Mouse (Mus musculus): ENCODE data around the gene Cd300lg. TPM values are rescaled to one million over a fixed set of nuclear protein-coding genes. Genes with fewer than 3 reads are reported as not detected.

Gene Cd300lg
- total and polyA plus RNA-seq, 2 experiments from 2014 or later = 0.05 to 0.40 TPM

GRCm38 (mm10) chr11:102087931-102088898, 46.9 kb downstream of the Cd300lg start, which contains the start of gene Mpp2:
Gene Mpp2 (minus strand): TSS chr11:102088515.
- H3K9me3 ChIP-seq (ENCODE audit: low read length) = no peaks in the 10 kb centered on the region
- TF ChIP-seq CTCF (IDR thresholded peaks at IDR 0.05; ENCODE audit: low read depth) = no peak
- H3K4me2 ChIP-seq (ENCODE audit: low read depth, low read length) = peak within 1 kb of the TSS; percentile 90
- ATAC-seq (peak; percentile 57), DNase-seq (ENCODE audit: low spot score) (peak; percentile 87)
- peak within 1 kb of the TSS; percentile 72 for H3K4me3 ChIP-seq (ENCODE audit: low read length)
- H3K36me3 ChIP-seq (ENCODE audit: insufficient read depth, low read length) = no peaks in the 10 kb centered on the region
- peak within 1 kb of the TSS; percentile 95 for H3K27ac ChIP-seq
- WGBS = 0% methylated on average over 49 of the region's 49 CpGs
- H3K27me3 ChIP-seq (ENCODE audit: insufficient read depth, low read length) = no peaks in the 10 kb centered on the region
- no peaks in the 10 kb centered on the region for H3K4me1 ChIP-seq (ENCODE audit: insufficient read depth, low read length)
- peak within 1 kb of the TSS; percentile 76 for H3K9ac ChIP-seq (replicated peaks; ENCODE audit: low read length)

DNA sequence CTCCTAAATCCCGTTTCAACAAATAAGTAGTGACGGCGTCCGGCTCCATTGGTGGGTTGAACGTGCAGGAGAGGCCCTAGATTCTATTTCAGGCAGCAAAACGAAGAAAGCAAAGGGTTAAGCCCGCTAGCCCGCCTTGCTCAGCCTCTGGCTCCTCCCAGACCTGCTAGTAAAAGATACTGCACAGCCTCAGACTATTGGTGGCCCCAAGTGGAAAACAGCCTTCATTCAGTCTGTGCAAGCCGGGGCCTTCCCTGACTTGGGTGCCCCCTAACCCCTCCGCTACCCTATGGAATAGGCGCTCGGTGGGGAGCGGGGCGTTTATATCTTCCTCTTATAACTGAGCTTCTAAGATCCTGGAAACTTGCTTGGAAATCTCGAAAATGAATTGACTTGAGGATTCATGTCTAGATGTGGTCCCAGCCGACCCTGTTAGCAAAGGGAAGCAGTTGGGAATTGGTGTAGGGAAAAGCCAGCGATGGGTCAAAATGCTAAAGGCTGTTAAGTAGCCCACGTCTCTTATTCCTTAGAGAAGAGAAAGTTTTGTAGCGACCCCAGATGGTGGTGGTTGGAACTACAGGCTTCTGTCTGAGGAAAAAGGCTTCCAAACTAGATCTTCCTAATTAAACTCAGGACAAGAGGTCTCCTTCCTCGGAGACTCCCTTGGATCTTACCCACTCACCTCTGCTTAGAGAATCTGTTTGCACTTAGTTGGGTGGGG, 47.9 kb downstream of the Cd300lg start:
- Histone ChIP-seq H3K9me3 (ENCODE audit: low read length) (no peaks in the 10 kb centered on the region), H3K36me3 (ENCODE audit: insufficient read depth, low read length) (no peaks in the 10 kb centered on the region), H3K4me3 (ENCODE audit: low read length) (peak overlapping the region; percentile 72), H3K27me3 (ENCODE audit: insufficient read depth, low read length) (no peaks in the 10 kb centered on the region), H3K27ac (peak overlapping the region; percentile 95), H3K9ac (replicated peaks; ENCODE audit: low read length) (peak overlapping the region; percentile 76), H3K4me1 (ENCODE audit: insufficient read depth, low read length) (no peaks in the 10 kb centered on the region), H3K4me2 (ENCODE audit: low read depth, low read length) (peak overlapping the region; percentile 90)
- ATAC-seq (peak; percentile 19; the same call in 1 of the 2 replicates), DNase-seq (ENCODE audit: low spot score) (peak; percentile 85)
- TF ChIP-seq CTCF (IDR thresholded peaks at IDR 0.05; ENCODE audit: low read depth) = peak; percentile 70
- WGBS = under 1% methylated on average over 20 of the region's 20 CpGs

DNA sequence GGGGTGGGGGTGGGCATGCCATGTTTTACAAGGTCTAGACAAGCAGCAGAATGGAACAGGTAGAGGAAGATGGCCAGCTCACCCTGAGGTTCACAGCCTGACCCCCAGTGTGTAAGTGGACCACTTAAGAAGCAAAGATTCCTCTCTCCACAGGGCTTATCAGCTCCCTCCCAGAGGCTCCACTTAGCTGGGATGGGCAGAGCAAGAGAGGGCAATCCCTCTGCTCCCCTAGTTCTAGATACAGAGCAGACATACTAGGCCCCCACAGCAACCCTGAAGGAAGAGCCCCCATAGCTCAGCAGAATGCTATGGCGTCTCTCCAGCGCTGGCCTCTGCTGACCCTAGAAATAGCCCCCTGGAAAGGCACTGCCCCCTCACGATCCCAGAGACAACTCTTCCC, 54.4 kb downstream of the Cd300lg start:
- H3K27ac ChIP-seq = no peak overlapping the region
- no peaks in the 10 kb centered on the region for H3K36me3 ChIP-seq (ENCODE audit: insufficient read depth, low read length)
- H3K4me3 ChIP-seq (ENCODE audit: low read length) = no peak overlapping the region
- WGBS = 88% methylated on average over 3 of the region's 3 CpGs
- TF ChIP-seq CTCF (IDR thresholded peaks at IDR 0.05; ENCODE audit: low read depth) = no peak
- no peak for DNase-seq (ENCODE audit: low spot score)
- ATAC-seq = no peak
- no peak overlapping the region for H3K4me2 ChIP-seq (ENCODE audit: low read depth, low read length)
- H3K9ac ChIP-seq (replicated peaks; ENCODE audit: low read length) = no peak overlapping the region
- H3K27me3 ChIP-seq (ENCODE audit: insufficient read depth, low read length) = no peaks in the 10 kb centered on the region
- 0 out of 2 replicates have a peak, but pooled peaks cover 5% of the 10 kb centered on the region for H3K4me1 ChIP-seq (ENCODE audit: insufficient read depth, low read length)
- H3K9me3 ChIP-seq (ENCODE audit: low read length) = no peaks in the 10 kb centered on the region

GRCm38 (mm10) chr11:102096446-102096845, 55.1 kb downstream of the Cd300lg start:
- DNase-seq (ENCODE audit: low spot score) (no peak), ATAC-seq (0 out of 2 replicates have a peak, but pooled peaks have one; percentile 4)
- peak overlapping the region; percentile 56 for H3K4me2 ChIP-seq (ENCODE audit: low read depth, low read length)
- H3K9ac ChIP-seq (replicated peaks; ENCODE audit: low read length) = no peak overlapping the region
- no peak for TF ChIP-seq CTCF (IDR thresholded peaks at IDR 0.05; ENCODE audit: low read depth)
- no peak overlapping the region for H3K27ac ChIP-seq
- WGBS = 72% methylated on average over 5 of the region's 5 CpGs
- no peaks in the 10 kb centered on the region for H3K36me3 ChIP-seq (ENCODE audit: insufficient read depth, low read length)
- peak overlapping the region; percentile 26; the same call in 1 of the 2 replicates for H3K4me3 ChIP-seq (ENCODE audit: low read length)
- H3K9me3 ChIP-seq (ENCODE audit: low read length) = no peaks in the 10 kb centered on the region
- H3K27me3 ChIP-seq (ENCODE audit: insufficient read depth, low read length) = no peaks in the 10 kb centered on the region
- H3K4me1 ChIP-seq (ENCODE audit: insufficient read depth, low read length) = 0 out of 2 replicates have a peak, but pooled peaks cover 5% of the 10 kb centered on the region

DNA sequence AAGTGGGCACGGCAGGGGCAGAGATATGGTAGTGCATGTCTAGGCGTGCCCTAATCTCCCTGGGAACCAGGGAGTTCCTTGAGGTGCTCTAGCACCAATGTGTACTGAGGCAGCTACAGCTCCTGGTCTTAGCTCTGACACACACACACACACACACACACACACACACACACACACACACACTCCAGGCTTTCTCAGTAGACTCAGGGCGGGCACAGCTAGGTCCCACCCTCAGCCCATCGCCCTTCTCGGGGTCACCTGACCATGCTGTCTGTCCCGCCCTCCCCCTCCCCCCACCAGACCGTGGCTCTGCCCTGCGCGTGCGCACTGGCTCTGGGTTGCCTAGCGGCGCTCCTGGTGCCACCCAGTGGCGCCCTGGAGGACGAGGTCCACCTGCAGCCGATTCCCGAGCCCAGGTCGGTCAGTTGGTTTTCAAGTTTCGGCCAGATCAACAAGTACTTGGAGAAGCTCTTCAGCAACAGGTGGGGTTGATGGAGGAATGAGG, 55.6 kb downstream of the Cd300lg start:
- no peaks in the 10 kb centered on the region for H3K36me3 ChIP-seq (ENCODE audit: insufficient read depth, low read length)
- peak overlapping the region; percentile 26 for H3K4me3 ChIP-seq (ENCODE audit: low read length)
- H3K27me3 ChIP-seq (ENCODE audit: insufficient read depth, low read length) = no peaks in the 10 kb centered on the region
- DNase-seq (ENCODE audit: low spot score) (peak; percentile 93), ATAC-seq (peak; percentile 92)
- H3K9ac ChIP-seq (replicated peaks; ENCODE audit: low read length) = peak overlapping the region; percentile 31; the same call in 1 of the 2 replicates
- peak; percentile 78 for TF ChIP-seq CTCF (IDR thresholded peaks at IDR 0.05; ENCODE audit: low read depth)
- H3K9me3 ChIP-seq (ENCODE audit: low read length) = no peaks in the 10 kb centered on the region
- H3K27ac ChIP-seq = no peak overlapping the region
- H3K4me1 ChIP-seq (ENCODE audit: insufficient read depth, low read length) = 0 out of 2 replicates have a peak, but pooled peaks cover 5% of the 10 kb centered on the region
- peak overlapping the region; percentile 56 for H3K4me2 ChIP-seq (ENCODE audit: low read depth, low read length)
- 5% methylated on average over 18 of the region's 18 CpGs for WGBS

GRCm38 (mm10) chr11:102101219-102101618, 59.9 kb downstream of the Cd300lg start, which contains the start of gene Ppy:
Gene Ppy (minus strand): TSS chr11:102101319.
- peaks cover 21% of the 10 kb centered on the region for H3K27me3 ChIP-seq (ENCODE audit: insufficient read depth, low read length)
- no peaks in the 10 kb centered on the region for H3K36me3 ChIP-seq (ENCODE audit: insufficient read depth, low read length)
- no peak for TF ChIP-seq CTCF (IDR thresholded peaks at IDR 0.05; ENCODE audit: low read depth)
- no peak within 1 kb of the TSS for H3K27ac ChIP-seq
- WGBS = 83% methylated on average over 4 of the region's 4 CpGs
- H3K4me2 ChIP-seq (ENCODE audit: low read depth, low read length) = no peak within 1 kb of the TSS
- 0 out of 2 replicates have a peak, but pooled peaks cover 5% of the 10 kb centered on the region for H3K4me1 ChIP-seq (ENCODE audit: insufficient read depth, low read length)
- DNase-seq (ENCODE audit: low spot score) (no peak), ATAC-seq (no peak)
- no peak within 1 kb of the TSS for H3K4me3 ChIP-seq (ENCODE audit: low read length)
- H3K9me3 ChIP-seq (ENCODE audit: low read length) = no peaks in the 10 kb centered on the region
- H3K9ac ChIP-seq (replicated peaks; ENCODE audit: low read length) = no peak within 1 kb of the TSS

All from hindbrain, postnatal 0 days (tissue).